Mouse (Mus musculus) hindbrain, embryonic 14.5 days (tissue): ENCODE results near the gene Gnb1l. TPM values are rescaled to one million over a fixed set of nuclear protein-coding genes. Genes with fewer than 3 reads are reported as not detected.

Experiments used
- ATAC-seq: fragments of 200-750 bp; cut with Nextera tagmentation; 2 replicates; pipeline ENCODE4 v1.8.0; 2017; ENCODE audit warnings: moderate number of reproducible peaks, mild to moderate bottlenecking, moderate TSS enrichment, moderate library complexity; ENCODE audit not compliant: low FRiP score
- DNase-seq: peaks from one replicate; pipeline ENCODE4 v3.0.0-alpha.2; 2015; ENCODE audit warnings: low spot score
- H3K27ac ChIP-seq: fragments of 300-500 bp; sonication (generic); 2 replicates; pipeline ENCODE4 v1.5.1; 2014; ENCODE audit warnings: mild to moderate bottlenecking, moderate library complexity
- H3K27me3 ChIP-seq: fragments of 300-500 bp; sonication (generic); 2 replicates; pipeline ENCODE4 v1.6.1; 2014; ENCODE audit warnings: mild to moderate bottlenecking, low read length, mixed read lengths; ENCODE audit not compliant: control insufficient read depth, insufficient read depth
- H3K36me3 ChIP-seq: fragments of 300-500 bp; sonication (generic); replicated peaks from 2 replicates; pipeline ENCODE4 v1.6.1; 2014; ENCODE audit not compliant: control insufficient read depth, insufficient read depth
- H3K4me1 ChIP-seq: fragments of 300-500 bp; sonication (generic); replicated peaks from 2 replicates; pipeline ENCODE4 v1.6.1; 2014; ENCODE audit warnings: antibody characterized with exemption, low read length, mixed read lengths; ENCODE audit not compliant: control insufficient read depth, insufficient read depth
- H3K4me2 ChIP-seq: fragments of 300-500 bp; sonication (generic); replicated peaks from 2 replicates; pipeline ENCODE4 v1.6.1; 2014; ENCODE audit warnings: mild to moderate bottlenecking, moderate library complexity
- H3K4me3 ChIP-seq: fragments of 300-500 bp; sonication (generic); replicated peaks from 2 replicates; pipeline ENCODE4 v1.5.1; 2014; ENCODE audit warnings: mild to moderate bottlenecking, low read length
- H3K9ac ChIP-seq: fragments of 300-500 bp; sonication (generic); 2 replicates; pipeline ENCODE4 v1.6.1; 2014
- H3K9me3 ChIP-seq: fragments of 300-500 bp; sonication (generic); 2 replicates; pipeline ENCODE4 v1.6.1; 2016; ENCODE audit warnings: low read length; ENCODE audit not compliant: control insufficient read depth
- WGBS: fragments of 180-500 bp; shearing (Covaris S2); extraction: QIAGEN DNeasy Blood & Tissue Kit; methylation state at CpG from one replicate; pipeline ENCODE4 v1.1.7; 2014; 5-methylcytosine and 5-hydroxymethylcytosine counted together
- polyA plus RNA-seq: library from polyadenylated mRNA; unstranded; fragments of >200 nt; fragmentation: Nextera tagmentation; extraction: Ambion mirVana; gene quantifications from 2 replicates; pipeline ENCODE4 v1.2.1, GENCODE M21; 2014

Gene Gnb1l
- polyA plus RNA-seq: 13.2 and 14.6 TPM in 2 replicates

- Histone ChIP-seq H3K9me3 (no peaks in the 10 kb centered on the region), H3K4me1 (peaks cover 17% of the 10 kb centered on the region), H3K27me3 (no peaks in the 10 kb centered on the region), H3K36me3 (peaks cover 23% of the 10 kb centered on the region), H3K9ac (peak within 1 kb of the TSS; percentile 93), H3K4me3 (peak within 1 kb of the TSS; percentile 89), H3K4me2 (peak within 1 kb of the TSS; percentile 71), H3K27ac (peak within 1 kb of the TSS; percentile 94)
- peak; percentile 98 for ATAC-seq
- under 1% methylated on average over 51 of the region's 51 CpGs for WGBS
- DNase-seq: peak; percentile 98
Measured at GRCm38 (mm10) chr16:18498558-18498990, at the start of gene Gnb1l, which contains the start of gene Rtl10. TSS of gene Gnb1l (plus strand) at chr16:18498713. TSS of gene Rtl10 (plus strand) at chr16:18498901.

GRCm38 (mm10) chr16:18449005-18449404 lies 49.5 kb upstream of the Gnb1l start:
- Histone ChIP-seq H3K4me2 (no peak overlapping the region), H3K9me3 (no peaks in the 10 kb centered on the region), H3K27me3 (no peaks in the 10 kb centered on the region), H3K4me3 (no peak overlapping the region), H3K27ac (no peak overlapping the region), H3K9ac (no peak overlapping the region), H3K36me3 (peaks cover 5% of the 10 kb centered on the region; the same call in 1 of the 2 replicates), H3K4me1 (no peaks in the 10 kb centered on the region)
- WGBS: 98% methylated on average over 4 of the region's 4 CpGs
- DNase-seq (no peak), ATAC-seq (no peak)

GRCm38 (mm10) chr16:18451486-18452181 lies 46.9 kb upstream of the Gnb1l start:
- ATAC-seq (peak; percentile 9; the same call in 1 of the 2 replicates), DNase-seq (no peak)
- Histone ChIP-seq H3K36me3 (peaks cover 8% of the 10 kb centered on the region), H3K9me3 (no peaks in the 10 kb centered on the region), H3K4me1 (no peaks in the 10 kb centered on the region), H3K27ac (no peak overlapping the region), H3K4me3 (no peak overlapping the region), H3K4me2 (no peak overlapping the region), H3K27me3 (no peaks in the 10 kb centered on the region), H3K9ac (no peak overlapping the region)
- WGBS: 64% methylated on average over 9 of the region's 9 CpGs

DNA sequence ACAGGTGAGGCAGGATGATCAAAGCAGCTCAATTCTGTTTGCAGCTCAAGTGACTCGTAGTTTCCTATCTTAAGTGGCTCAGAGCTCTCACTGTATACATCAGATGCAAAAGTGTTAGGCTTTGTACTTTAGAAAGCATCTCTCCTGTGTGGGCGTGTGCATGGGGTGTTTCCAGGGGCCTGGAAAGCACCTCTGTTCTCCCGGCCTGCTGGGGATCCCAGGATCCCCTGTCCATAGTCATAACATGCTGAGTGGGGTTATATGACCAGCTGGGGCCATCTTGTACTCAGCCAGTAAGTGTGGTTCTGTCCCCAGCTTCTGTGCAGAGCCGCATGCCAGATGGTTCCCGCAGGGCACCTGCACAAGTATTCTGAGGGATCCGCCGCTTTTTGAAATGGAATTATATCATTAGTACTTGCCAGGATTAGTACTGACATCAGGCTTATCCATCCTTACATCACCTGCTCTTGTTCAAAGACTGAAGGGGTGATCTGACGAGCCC lies 46.1 kb upstream of the Gnb1l start:
- no peak overlapping the region for H3K9ac ChIP-seq
- H3K4me3 ChIP-seq: no peak overlapping the region
- H3K27ac ChIP-seq: no peak overlapping the region
- H3K36me3 ChIP-seq: peaks cover 15% of the 10 kb centered on the region
- no peaks in the 10 kb centered on the region for H3K9me3 ChIP-seq
- ATAC-seq (no peak), DNase-seq (no peak)
- H3K4me2 ChIP-seq: no peak overlapping the region
- 76% methylated on average over 8 of the region's 8 CpGs for WGBS
- no peaks in the 10 kb centered on the region for H3K27me3 ChIP-seq
- H3K4me1 ChIP-seq: no peaks in the 10 kb centered on the region

GRCm38 (mm10) chr16:18453846-18454245 lies 44.7 kb upstream of the Gnb1l start:
- no peak for ATAC-seq
- H3K27ac ChIP-seq: no peak overlapping the region
- H3K9me3 ChIP-seq: no peaks in the 10 kb centered on the region
- no peak for DNase-seq
- no peak overlapping the region for H3K4me2 ChIP-seq
- no peak overlapping the region; the same call in 1 of the 2 replicates for H3K9ac ChIP-seq
- 49% methylated on average over 5 of the region's 5 CpGs for WGBS
- H3K4me3 ChIP-seq: no peak overlapping the region
- peaks cover 15% of the 10 kb centered on the region for H3K36me3 ChIP-seq
- H3K4me1 ChIP-seq: no peaks in the 10 kb centered on the region
- H3K27me3 ChIP-seq: no peaks in the 10 kb centered on the region

GRCm38 (mm10) chr16:18455407-18455806 lies 43.1 kb upstream of the Gnb1l start:
- no peak for DNase-seq
- 84% methylated on average over 6 of the region's 6 CpGs for WGBS
- Histone ChIP-seq H3K4me2 (no peak overlapping the region), H3K27me3 (no peaks in the 10 kb centered on the region), H3K9ac (no peak overlapping the region), H3K9me3 (no peaks in the 10 kb centered on the region), H3K4me3 (no peak overlapping the region), H3K4me1 (peaks cover 15% of the 10 kb centered on the region), H3K36me3 (peaks cover 15% of the 10 kb centered on the region), H3K27ac (no peak overlapping the region)
- no peak for ATAC-seq

DNA sequence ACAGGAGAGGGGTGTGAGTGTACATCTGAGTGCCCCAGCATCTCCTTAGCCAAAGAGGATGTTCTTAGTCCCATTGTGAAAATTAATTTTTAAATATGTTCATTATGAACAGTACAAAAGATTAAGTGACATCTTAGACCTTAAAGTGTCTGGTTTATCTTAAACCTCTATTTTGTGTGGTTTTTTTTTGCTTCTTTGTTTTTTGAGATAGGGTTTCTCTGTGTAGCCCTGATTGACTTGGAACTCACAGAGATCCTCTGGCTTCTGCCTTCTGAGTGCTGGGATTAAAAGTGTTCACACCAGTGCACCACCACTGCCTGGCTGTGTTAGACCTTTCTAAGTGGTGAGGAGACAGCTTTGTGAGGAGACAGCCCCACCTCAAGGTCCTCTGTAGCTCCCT lies 39.9 kb upstream of the Gnb1l start:
- ATAC-seq (no peak), DNase-seq (no peak)
- no peaks in the 10 kb centered on the region for H3K9me3 ChIP-seq
- H3K27me3 ChIP-seq: no peaks in the 10 kb centered on the region
- H3K4me3 ChIP-seq: no peak overlapping the region
- H3K36me3 ChIP-seq: peaks cover 15% of the 10 kb centered on the region
- H3K27ac ChIP-seq: no peak overlapping the region
- no peak overlapping the region for H3K9ac ChIP-seq
- peaks cover 16% of the 10 kb centered on the region for H3K4me1 ChIP-seq
- H3K4me2 ChIP-seq: no peak overlapping the region

DNA sequence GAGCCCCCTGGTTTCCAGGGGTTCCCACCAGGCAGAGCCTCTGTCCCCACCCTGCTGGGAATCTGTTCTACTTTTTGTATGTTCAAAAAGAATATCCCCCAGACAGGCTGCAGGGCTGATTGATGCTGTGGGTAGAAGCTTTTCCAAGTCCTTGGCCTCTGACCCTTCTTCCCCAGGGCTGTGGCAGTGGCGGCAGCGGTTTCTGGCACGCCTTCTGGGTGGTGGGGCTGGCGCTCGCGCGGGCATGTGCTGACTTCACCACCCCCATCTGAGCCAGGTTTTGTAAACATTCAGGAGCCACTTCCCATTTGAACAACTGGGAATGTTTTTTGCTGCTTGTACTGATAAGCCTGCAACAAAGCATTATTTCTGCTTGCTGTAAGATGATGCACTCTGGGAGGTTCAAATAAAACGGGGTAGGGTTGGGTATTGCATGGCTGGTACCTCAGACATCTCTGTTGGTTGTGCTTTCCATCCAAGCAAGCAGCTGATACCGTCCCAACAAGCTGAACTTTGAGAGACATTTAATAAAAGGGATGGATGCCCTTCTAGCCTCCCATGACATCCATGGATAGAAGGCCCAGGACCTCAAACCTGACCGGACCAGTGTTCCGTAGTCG lies 39.1 kb upstream of the Gnb1l start:
- H3K9me3 ChIP-seq: no peaks in the 10 kb centered on the region
- H3K9ac ChIP-seq: peak overlapping the region; percentile 59
- peak overlapping the region; percentile 43 for H3K4me2 ChIP-seq
- 13% methylated on average over 12 of the region's 12 CpGs for WGBS
- H3K27me3 ChIP-seq: no peaks in the 10 kb centered on the region
- peak; percentile 27; the same call in 1 of the 2 replicates for ATAC-seq
- peaks cover 16% of the 10 kb centered on the region for H3K4me1 ChIP-seq
- H3K27ac ChIP-seq: peak overlapping the region; percentile 68
- H3K4me3 ChIP-seq: 0 out of 2 replicates have a peak overlapping the region, but pooled peaks have one; percentile 6
- H3K36me3 ChIP-seq: peaks cover 15% of the 10 kb centered on the region
- DNase-seq: no peak

DNA sequence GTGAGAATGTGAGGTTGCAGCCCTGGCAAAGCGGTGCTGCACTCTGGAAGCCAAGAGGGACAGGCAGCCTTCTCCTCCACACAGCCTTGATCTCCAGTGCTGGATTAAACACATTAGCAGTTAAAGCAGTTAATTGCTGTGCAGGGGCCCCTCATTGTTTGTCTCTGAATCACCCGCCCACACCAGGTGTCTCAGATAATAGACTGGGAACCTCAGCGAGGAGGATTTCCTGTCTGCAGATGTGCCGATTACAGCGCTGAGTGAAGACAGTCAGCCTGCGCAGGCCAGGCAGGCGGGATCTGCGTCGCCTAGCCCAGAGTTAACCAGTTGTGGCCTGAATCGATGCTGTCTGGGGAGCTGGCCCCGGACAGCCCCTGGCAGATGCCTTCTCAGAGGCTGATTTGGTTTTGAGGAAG lies 38.5 kb upstream of the Gnb1l start:
- Histone ChIP-seq H3K36me3 (peaks cover 15% of the 10 kb centered on the region), H3K27ac (peak overlapping the region; percentile 68), H3K9me3 (no peaks in the 10 kb centered on the region), H3K27me3 (no peaks in the 10 kb centered on the region), H3K4me1 (peaks cover 16% of the 10 kb centered on the region), H3K4me3 (0 out of 2 replicates have a peak overlapping the region, but pooled peaks have one; percentile 6), H3K9ac (peak overlapping the region; percentile 59), H3K4me2 (peak overlapping the region; percentile 43)
- 2% methylated on average over 11 of the region's 11 CpGs for WGBS
- peak; percentile 54 for DNase-seq
- peak; percentile 85 for ATAC-seq
